Mouse (Mus musculus) kidney, postnatal 4 days (tissue): ENCODE data around the gene Psmd3.
"Not testable (repeated sequence)": the region's sequence is repeated elsewhere in the genome, so short reads cannot be mapped to it uniquely, and the experiment has no call there.

Experiments used
- DNase-seq, 2 experiments: peaks; one replicate each; pipeline ENCODE4 v3.0.0; 2021; ENCODE audit warnings: mixed read lengths in 2 of 2

The Psmd3 gene

GRCm38 (mm10) chr11:98721458-98722226, 39.3 kb downstream of the Psmd3 start:
- DNase-seq = peak; percentile 63 to 77

DNA sequence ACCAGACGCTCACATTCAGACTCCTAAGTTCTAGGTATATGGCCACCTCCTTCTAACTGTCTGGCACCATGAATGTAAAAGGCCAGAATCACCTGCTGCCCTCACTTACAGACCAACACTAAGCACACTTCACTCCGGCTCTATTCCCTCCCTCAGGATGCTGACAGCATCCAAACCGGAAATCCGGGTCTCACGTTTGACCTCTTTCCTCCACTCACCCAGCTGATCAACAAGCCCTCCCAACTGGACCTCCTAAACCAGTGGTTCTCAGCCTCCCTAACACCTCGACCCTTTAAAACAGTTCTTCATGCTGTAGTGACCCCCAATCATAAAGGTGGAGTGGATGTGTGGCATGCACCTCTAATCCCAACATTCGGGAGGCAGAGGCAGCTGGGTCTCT, 40.7 kb downstream of the Psmd3 start:
- DNase-seq = no peak

DNA sequence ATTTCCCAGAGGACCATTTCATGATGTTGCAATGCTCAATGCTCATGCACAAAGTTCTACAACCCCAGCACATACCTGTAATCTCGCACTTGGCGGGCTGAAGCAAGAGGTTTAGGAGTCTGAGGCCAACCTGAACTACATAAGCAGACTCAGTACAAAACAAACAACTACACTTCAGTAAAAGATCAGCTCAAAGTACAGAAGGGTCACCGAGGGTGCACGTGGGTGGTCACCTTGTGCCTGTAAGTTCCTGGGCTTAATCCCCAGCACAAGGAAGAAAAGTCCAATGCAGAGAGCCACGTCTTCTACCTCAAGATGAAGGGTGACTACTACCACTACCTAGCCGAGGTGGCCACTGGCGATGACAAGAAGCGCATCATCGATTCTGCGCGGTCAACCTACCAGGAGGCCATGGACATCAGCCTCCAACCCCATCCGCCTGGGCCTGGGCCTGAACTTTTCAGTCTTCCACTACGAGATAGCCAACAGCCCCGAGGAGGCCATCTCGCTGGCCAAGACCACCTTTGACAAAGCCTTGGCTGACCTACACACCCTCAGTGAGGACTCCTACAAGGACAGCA, 43.7 kb downstream of the Psmd3 start:
- DNase-seq = no peak

DNA sequence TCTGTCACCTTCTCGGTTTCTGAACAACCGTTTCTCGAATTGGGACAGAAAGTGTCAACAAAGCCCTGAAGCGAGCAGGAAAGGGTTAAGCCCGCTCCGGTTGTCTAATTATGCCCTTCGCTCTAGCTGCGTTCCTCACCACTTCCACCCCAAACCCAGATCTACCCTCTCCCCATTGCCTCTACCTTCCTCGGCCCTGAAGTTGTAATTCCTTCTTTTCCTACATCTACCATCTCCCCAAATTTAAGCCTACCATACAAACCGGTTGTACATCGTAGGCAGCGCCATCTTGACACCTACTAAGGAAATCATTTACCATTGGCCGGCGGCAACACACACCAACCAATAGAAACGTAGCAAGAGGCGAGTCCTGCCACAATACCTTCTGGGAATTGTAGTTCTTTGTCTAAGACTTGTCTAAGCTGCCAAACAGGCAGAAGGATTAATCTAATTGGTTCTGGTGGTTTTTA, 46.8 kb downstream of the Psmd3 start, which contains the start of gene Med24:
TSS of gene Med24 (minus strand) at position 317 of the 470 bp plus-strand sequence.
- DNase-seq = peak; percentile 84 to 89

GRCm38 (mm10) chr11:98730727-98731126, 48.4 kb downstream of the Psmd3 start:
- DNase-seq = no peak

DNA sequence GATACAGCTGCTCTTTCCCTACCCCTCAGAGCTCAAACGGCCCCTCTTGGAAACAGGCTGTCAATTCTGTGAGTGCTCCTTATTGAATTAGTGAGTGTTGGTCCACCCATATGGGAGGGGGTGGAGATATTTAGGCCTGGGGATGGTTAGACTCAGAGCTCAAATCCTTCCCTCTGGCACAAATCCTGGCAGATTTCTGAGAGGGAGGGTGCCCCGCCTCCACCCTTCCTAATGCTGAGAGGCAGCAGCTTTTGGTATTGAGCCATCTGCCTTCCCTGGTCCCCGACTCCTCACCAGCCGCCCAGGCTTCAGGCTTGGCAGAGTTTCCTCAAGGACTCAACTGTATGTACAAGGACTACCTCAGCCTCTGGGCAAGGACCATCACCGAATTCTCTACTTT, 48.8 kb downstream of the Psmd3 start:
- peak in 1 of 2 experiments; percentile 40 for DNase-seq

- DNase-seq = peak in 1 of 2 experiments; percentile 29
Measured at GRCm38 (mm10) chr11:98734020-98734419, 51.7 kb downstream of the Psmd3 start.

- DNase-seq = no peak
Measured at GRCm38 (mm10) chr11:98735111-98735510, 52.8 kb downstream of the Psmd3 start.

GRCm38 (mm10) chr11:98736176-98736575, 53.8 kb downstream of the Psmd3 start:
- no peak for DNase-seq

- DNase-seq = not testable (repeated sequence)
Measured at GRCm38 (mm10) chr11:98737220-98737619, 54.9 kb downstream of the Psmd3 start.

GRCm38 (mm10) chr11:98738428-98738911, 56.1 kb downstream of the Psmd3 start:
- no peak for DNase-seq

DNA sequence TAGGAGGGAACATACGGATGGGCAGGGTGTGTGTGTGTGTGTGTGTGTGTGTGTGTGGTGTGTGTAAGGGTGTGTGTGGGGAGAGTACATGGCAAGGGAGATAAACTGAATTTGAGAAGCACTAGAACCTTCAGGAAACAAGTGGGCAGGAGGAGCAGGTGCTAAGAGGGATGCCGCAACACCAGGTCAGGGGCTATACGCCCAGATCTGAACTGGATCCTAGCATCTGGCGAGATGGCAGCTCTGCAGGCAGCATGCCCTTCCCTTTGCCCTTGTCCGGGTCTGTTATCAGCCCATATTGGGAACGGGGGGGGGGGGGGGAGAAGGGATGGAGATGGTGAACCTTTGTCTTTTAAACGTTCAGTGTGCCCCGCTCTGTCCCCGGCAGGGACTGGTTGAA, 56.6 kb downstream of the Psmd3 start:
- DNase-seq = no peak

DNA sequence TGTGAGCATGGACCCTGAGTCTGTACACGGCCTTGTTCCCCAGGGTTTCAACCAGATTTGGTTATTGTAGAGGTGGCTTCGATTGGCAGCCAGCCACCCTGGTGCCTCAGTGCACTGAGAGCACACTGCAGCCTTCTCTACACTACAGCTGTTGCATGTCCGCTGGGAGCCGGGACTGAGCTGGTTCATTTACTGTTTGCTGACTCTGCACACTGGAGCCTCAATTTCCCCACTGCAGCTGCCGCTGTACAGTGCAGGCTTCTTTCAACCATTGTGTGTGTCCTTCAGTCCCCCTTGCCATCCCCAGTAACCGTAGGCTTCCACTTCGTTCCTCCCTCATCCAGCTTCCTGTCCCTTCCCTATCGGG, 57.7 kb downstream of the Psmd3 start:
- DNase-seq = peak; percentile 42 to 61

DNA sequence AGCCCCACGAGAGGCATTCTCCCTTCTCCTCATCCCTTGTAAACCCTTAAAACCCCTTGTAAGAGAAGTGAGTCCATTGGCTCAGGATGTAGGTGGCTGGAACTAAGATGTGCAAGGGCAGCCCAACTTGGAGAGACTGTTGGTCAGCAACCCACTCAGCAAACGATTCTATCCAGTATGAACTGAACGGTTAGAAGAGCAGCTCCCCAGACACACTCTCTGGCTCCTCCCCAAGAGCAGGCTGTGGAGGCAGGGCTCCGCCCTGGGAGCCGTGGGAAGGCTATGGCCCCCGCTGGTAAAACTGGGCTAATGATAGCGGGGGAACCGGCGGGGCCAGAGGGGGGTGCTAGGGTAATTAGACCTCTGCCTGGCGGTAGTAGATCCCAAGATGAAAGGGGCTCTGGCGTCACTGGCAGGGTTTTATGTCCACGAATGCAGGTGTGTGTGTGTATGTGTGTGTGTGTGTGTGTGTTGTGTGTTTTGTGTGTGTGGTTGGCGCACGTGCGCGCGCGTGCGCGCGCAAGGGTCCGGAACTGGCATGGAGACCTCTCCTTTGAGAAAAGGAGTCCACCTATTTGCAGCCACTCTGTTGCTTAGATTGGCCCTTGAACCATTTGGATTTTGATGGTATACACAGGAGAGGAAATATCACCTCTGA, 58.2 kb downstream of the Psmd3 start, which contains the start of gene Thra:
TSS of gene Thra (plus strand) at position 246 of the 658 bp plus-strand sequence.
- DNase-seq = peak; percentile 76 to 82

DNA sequence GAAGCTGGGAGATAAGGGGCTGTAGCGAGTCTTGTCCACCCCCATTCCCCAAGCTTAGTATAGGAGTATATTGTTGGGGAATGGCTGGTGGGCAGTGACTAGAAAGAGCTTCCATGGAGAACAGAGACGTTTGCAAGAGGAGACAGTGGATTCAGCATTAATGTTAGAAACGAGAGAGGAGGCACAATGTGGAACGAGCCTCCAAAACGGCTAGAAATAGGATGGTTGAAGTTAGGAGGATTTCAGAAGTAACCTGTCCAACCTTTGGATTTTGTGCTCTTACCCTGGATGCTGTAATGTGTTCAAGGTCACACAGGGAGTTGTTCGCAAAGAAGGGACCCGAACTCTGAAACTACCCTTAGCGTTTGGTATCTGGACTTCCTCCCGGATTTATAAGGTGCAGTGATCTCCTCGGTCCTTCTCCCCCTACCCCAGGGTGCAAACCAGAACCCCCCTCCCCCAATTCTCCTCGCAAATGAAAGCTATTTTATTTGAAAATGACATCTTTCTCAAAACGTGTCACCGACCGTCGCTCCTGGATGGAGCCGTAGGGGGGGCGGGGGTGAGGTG, 58.8 kb downstream of the Psmd3 start:
- DNase-seq = no peak

DNA sequence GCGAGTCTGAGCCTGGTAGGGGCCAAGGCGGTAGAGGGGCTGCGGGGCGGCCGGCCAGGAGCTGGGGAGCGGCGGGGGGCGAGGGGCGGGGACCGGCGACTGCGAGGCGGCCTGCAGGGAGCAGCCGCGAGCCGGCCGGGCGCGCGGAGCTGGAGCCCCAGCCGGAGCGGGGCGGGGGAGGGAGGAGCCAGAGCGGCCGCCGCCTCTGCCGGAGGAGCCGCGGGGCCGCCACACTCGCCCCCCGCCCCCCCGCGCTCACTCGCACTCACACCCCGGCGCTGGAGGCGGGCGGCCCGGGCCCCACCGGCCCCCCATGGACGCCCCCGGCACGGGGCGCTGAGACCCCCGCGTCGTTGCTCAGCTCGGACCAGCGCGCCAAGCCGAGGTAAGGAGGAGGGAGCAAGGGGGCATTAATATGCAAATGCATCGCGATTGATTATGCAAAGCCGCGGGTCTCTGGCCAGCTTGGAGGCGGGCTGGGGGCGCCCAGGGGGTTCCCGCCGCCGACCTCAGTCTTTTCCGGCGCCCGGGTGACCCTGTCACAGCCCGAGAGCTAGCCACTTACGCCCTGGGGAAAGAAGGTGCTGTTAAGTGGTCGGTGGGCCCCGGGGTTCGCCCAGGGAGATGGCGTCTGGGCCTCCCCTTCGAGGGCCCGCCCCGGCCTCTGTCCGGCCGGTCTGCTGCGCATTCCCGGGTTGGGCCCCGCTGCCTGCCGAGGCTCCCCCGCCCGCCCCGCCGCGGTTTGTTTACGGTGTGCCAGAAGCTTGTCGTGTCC, 59.5 kb downstream of the Psmd3 start:
- DNase-seq = peak; percentile 88 to 94

DNA sequence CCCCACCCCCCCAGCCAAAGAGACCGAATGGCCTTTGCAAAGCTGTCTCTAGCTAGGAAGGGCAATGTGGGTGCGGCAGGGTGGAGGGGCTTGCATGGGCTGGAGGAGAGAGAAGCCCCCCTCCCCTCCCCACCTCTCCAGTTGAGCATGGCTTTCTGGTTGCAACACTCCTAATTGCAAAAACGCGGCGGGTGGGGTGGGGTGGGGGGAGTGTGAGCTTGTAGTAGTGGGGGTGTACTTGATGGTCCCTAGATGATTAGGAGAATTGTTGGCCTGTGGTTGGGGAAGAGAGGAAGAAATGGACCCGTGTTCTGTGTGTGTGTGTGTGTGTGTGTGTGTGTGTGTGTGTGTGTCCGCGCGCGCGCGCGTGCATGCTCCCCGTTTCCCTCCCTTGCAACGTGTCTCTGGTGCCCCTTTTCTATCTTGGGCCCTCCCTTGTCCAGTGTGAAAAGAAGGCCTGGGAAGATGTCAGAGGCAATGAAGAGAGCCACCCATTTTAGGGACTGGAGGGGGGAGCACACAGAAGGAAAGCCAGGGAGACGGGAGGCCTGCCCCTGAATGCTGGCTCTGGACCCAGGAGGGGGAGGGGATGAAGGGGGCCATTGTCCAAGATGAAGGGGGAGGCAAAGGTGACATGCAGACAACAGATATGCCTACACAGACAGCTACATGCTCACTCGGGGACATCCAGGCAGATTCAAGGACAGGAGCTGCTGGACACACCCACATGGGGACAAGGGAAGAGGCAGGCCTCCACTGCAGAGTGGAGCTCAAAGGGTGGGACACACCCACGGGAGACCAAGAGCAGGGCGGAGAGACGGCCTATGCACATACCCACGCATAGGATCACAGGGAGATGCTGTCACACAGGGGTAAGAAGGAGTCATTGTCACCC, 60.3 kb downstream of the Psmd3 start:
- peak; percentile 44 to 59 for DNase-seq

- DNase-seq = peak; percentile 88 to 93
Measured at GRCm38 (mm10) chr11:98743655-98744345, 61.4 kb downstream of the Psmd3 start.

DNA sequence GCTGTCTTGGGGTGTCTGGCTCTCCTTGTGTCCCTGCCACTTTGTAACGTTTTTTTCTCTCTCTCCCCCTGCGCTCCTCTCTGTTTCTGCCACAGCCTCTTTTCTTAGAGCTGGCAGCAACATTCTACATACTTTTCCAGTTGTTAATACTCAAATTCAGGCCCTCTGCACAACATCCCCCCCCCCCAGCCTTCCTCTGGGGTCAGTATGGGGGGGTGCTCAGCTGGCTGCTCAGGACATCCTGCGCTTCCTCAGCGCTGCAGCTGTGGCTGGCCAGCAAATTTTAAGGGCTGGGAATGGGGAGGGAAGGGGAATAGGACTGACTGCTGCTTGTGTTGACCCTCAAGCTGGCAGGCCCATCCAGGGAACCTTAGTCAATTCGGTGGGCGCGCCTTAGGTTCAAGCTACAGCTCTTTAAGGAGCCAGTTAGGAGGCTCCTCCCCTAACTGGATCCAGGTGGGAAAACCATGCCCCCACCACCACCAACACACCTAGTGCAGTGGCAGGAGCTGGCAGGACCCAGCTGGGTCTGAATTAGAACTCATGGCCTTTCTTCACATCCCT, 62.2 kb downstream of the Psmd3 start:
- DNase-seq = peak; percentile 62 to 74
